Mouse (Mus musculus) urinary bladder, adult 2 months (tissue): ENCODE data around the gene Araf. TPM values are rescaled to one million over a fixed set of nuclear protein-coding genes. Genes with fewer than 3 reads are reported as not detected.
A peak's percentile ranks its signal among the peaks of the same experiment; 100 is the strongest.

Experiments used
- DNase-seq: peaks from one replicate; pipeline ENCODE4 v3.0.0; 2022; ENCODE audit warnings: low spot score
- polyA plus RNA-seq: library from polyadenylated mRNA; depleted of rRNA; stranded (reverse); fragments of >200 nt; gene quantifications from 2 replicates; pipeline ENCODE4 v1.2.3, GENCODE M21; 2012; rRNA removed

Gene Araf
- polyA plus RNA-seq, 1 experiment, result 153 TPM

DNA sequence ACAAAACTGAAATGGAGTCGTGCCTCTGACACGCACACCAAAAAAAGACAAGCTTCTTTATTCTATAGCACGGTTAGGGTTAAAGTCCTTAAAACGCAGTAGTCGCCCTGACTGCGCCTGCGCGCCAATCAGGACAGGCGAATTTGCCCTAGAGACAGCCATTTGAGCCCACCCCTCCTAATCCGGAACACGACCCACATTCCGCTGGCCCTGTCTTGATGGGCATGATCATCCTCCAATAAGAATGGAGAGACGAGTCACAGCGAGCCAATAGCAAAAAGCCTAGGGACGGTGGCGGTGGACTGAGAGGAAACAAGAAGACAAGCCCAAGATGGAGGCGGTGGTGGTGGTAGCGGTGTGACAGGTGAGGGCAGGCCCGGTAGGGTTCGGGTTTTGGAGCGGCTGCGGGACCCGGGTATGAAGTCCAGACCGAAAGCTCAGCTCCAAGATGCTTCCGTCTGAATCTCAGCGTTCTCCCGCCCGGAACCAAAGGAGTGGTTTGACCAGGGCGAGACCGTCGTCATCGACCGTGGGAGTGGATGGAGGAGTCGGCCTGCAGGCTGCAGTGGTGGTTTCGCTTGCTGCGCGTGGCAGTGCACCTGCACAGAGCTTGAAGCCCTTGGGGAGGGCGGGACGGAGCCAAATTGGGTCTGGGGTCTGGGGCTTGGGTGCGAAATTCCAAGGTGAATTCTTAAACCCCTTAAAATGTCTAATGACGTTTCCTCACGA is 50.8 kb downstream of the Araf start:
- peak; percentile 65 for DNase-seq

- DNase-seq, result no peak
Observed at GRCm38 (mm10) chrX:20853794-20854193, 56.2 kb downstream of the Araf start.

- DNase-seq, result no peak
Observed at GRCm38 (mm10) chrX:20861453-20862104, 64.0 kb downstream of the Araf start.

GRCm38 (mm10) chrX:20862105-20863065 is 64.8 kb downstream of the Araf start:
- DNase-seq, result no peak

GRCm38 (mm10) chrX:20863161-20864101 is 65.8 kb downstream of the Araf start:
- DNase-seq, result no peak

GRCm38 (mm10) chrX:20868091-20868490 is 70.5 kb downstream of the Araf start:
- DNase-seq, result no peak

GRCm38 (mm10) chrX:20869203-20869602 is 71.6 kb downstream of the Araf start:
- DNase-seq, result no peak

- no peak for DNase-seq
Observed at GRCm38 (mm10) chrX:20869962-20870513, 72.4 kb downstream of the Araf start, which contains the start of gene Timp1. Gene Timp1, plus strand, starts transcription at chrX:20870166.

DNA sequence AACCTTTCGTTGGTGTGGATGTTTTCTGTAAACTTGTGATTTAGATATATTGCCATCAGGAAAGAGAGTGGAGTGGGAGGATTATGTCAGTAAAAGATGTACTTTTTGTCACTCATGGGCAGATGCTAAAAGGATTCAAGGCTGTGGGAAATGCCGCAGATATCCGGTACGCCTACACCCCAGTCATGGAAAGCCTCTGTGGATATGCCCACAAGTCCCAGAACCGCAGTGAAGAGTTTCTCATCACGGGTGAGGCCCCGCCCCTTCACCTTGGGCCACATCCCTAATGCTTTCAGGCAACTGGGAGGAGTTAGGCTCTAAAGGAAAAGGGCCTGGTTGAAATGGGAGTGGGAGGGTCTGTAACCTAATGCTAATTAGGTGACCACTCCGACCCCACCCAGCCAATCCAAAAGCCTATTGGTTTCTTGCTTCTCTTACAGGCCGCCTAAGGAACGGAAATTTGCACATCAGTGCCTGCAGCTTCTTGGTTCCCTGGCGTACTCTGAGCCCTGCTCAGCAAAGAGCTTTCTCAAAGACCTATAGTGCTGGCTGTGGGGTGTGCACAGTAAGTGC is 75.4 kb downstream of the Araf start:
- no peak for DNase-seq

GRCm38 (mm10) chrX:20875241-20875640 is 77.6 kb downstream of the Araf start:
- DNase-seq, result no peak

GRCm38 (mm10) chrX:20910074-20910473 is 112.5 kb downstream of the Araf start:
- DNase-seq, result no peak

Other genes starting within 250 kb of the Araf start
- 0.58 and 0.84 TPM in 2 replicates for gene Rgn, start 248.0 kb upstream of the Araf start, polyA plus RNA-seq
- gene Rbm10, start 180.3 kb upstream of the Araf start, polyA plus RNA-seq, result 32.9 and 33.3 TPM in 2 replicates
- gene Ndufb11, start 180.2 kb upstream of the Araf start, polyA plus RNA-seq, result 206 and 219 TPM in 2 replicates
- gene Uba1, start 139.5 kb upstream of the Araf start, polyA plus RNA-seq, result 153 and 168 TPM in 2 replicates
- gene Cdk16, start 109.9 kb upstream of the Araf start, polyA plus RNA-seq, result 153 and 188 TPM in 2 replicates
- gene Usp11, start 93.9 kb upstream of the Araf start, polyA plus RNA-seq, result 12.6 and 13.4 TPM in 2 replicates
- gene Timp1, start 72.4 kb downstream of the Araf start, polyA plus RNA-seq, result 18.2 and 21.5 TPM in 2 replicates
- gene Syn1, start 123.2 kb downstream of the Araf start, polyA plus RNA-seq, result 0.23 and 0.34 TPM in 2 replicates
- 33.2 and 35.2 TPM in 2 replicates for gene Cfp, start 133.7 kb downstream of the Araf start, polyA plus RNA-seq
- gene Elk1, start 152.8 kb downstream of the Araf start, polyA plus RNA-seq, result 10.7 and 11.4 TPM in 2 replicates
- 21.1 and 24.6 TPM in 2 replicates for gene Uxt, start 164.2 kb downstream of the Araf start, polyA plus RNA-seq